Mouse (Mus musculus) neutrophil, adult 5-6 weeks (primary cell): ENCODE measurements around the gene Catsper3. TPM values are rescaled to one million over a fixed set of nuclear protein-coding genes. Genes with fewer than 3 reads are reported as not detected.

ENCODE experiments used
- ATAC-seq: fragments of 151-379, 151-347 bp; 2 replicates; pipeline ENCODE4 v1.8.0; 2017; ENCODE audit warnings: mild to moderate bottlenecking, moderate TSS enrichment; ENCODE audit not compliant: insufficient number of reproducible peaks, poor library complexity, low FRiP score, severe bottlenecking; ENCODE audit errors: extremely low read depth
- total RNA-seq: library from RNA; stranded (forward); fragments of 200-1000 nt; gene quantifications from 2 replicates; pipeline ENCODE4 v1.2.3, GENCODE M21; 2017

The Catsper3 gene
- total RNA-seq, 1 experiment from 2014 or later: not detected

DNA sequence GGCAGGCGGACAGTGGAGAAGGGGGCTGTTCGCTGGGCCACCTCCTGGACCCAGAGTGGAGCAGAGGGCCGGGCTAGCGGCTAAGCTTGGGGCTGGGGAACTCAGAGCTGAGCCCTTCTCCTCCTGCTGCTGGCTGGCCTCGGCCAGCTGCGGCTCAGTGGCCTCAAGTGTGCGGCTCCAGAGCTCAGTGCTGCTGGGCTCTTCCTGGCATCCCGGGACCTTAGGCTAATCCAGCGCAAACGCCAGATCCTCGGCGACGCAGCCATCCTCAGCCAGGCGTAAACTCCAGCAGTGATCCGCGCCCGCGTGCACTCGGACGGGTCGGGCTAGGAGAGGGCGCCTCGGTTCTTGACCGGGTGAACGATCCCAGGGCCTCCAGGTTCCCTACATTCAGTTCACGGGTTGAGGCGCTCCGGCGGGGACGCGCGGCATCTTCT is 40.9 kb downstream of the Catsper3 start:
- no peak for ATAC-seq

GRCm38 (mm10) chr13:55826008-55826671 is 41.8 kb downstream of the Catsper3 start:
- ATAC-seq: no peak

DNA sequence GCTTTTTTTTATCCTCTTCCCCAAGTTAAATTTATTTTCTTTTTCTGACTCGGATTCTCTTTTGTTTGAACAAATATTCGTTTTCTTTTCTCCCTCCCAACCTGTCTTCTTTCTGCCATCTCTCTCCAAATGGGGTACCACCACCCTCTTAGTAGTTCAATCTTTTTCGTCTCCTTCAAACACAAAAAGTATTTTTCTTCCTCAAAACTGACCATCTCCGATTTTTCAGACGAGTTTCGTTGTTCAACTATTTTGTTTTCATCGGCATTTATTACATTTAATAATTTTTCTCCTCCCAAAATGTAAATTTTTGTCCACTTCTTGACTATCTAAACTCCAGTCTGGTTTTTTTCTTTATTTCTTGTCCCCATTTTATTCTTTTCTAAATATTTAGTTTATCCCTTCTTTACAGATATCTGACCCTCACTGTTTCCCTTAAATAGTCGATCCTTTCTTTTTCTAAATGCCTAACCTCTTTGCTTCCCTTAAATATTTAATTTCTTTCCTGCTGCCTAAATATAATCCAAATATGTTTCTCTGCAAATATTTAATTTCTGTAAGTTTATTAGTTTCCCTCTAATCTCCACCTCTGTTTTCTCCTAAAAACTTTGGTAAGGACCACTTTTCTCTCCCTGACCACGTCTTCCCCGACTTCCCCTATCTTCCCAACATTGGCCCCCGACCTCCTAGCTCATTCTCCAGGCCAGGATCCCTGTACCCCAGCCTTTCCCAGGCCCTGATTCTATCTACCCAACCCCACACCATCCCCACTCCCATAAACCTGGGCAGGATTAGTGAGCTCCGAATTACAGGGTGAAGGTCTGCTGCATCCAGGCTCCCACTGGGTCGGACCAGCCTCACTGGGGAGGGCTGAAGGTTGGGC is 42.7 kb downstream of the Catsper3 start:
- ATAC-seq: no peak

GRCm38 (mm10) chr13:55827679-55828140 is 43.3 kb downstream of the Catsper3 start:
- ATAC-seq: no peak

DNA sequence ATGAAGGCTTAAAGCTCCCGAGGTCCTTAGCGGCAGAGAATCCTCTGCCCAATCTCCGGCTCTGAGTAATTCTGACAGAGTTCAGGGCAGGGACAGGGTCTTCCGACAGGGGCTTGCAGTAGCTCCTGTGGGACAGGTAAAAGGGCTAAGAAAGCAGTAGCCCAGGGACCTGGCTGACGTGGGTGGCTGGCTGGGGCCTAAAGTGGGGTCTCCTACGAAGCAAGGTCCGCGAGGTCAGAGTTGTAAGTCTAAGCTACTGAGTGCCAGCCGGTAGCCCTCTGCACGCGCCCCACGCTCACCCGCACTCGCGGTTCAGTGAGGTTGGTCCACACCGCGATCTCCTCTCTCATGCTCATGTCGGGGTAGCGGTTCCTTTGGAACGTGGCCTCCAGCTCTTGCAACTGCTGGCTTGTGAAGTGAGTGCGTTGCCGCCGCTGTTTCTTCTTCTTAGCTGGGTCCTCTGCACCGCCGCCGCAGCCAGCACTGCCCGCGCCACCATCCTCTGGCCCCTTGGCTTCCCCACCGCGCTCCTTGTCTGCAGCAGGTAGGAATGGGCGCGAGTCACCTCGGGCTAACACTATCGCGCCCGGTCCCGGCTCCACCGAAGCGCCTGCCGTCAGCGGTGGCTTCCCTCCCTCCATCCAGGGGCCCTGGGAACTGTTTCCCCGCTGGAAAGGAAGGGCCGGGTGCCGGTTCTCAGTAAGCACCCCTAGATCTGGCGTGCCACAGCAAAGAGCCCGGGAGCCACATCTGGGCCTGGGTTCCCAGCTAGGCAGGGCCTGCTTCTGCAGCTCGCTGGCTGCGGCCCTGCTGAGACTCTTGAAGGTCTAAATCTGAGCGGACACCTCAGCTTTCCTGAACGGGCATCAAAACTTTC is 44.0 kb downstream of the Catsper3 start:
- no peak for ATAC-seq

DNA sequence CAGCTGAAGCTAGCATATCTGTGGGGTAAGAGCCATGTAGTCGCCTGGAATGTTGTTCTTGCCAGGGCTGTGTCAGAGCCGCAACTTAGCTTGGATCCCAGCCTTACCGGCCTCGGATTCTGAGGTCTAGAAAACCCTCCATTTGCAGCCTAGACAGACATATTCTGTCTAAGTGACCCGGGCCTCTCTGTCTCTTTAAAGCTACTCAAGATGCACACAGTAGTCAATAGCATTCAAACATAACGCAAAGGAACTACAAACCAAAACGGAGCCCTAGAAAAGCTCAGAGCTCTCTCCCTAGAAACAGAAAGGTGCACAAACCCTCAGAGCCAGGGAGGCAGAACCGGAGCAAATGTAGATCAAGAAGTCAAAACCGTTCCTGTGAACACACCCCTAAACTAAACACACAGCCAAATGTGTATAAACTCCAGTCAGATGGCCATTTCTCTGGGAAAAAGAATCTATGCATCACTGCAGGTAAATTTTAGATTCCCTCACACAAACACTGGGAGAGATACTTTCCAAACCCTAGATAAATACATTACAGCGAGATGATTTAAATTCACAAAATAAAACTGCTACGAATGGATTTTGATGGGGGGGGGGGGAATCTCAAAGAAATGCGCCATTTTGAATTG is 44.8 kb downstream of the Catsper3 start:
- no peak for ATAC-seq

DNA sequence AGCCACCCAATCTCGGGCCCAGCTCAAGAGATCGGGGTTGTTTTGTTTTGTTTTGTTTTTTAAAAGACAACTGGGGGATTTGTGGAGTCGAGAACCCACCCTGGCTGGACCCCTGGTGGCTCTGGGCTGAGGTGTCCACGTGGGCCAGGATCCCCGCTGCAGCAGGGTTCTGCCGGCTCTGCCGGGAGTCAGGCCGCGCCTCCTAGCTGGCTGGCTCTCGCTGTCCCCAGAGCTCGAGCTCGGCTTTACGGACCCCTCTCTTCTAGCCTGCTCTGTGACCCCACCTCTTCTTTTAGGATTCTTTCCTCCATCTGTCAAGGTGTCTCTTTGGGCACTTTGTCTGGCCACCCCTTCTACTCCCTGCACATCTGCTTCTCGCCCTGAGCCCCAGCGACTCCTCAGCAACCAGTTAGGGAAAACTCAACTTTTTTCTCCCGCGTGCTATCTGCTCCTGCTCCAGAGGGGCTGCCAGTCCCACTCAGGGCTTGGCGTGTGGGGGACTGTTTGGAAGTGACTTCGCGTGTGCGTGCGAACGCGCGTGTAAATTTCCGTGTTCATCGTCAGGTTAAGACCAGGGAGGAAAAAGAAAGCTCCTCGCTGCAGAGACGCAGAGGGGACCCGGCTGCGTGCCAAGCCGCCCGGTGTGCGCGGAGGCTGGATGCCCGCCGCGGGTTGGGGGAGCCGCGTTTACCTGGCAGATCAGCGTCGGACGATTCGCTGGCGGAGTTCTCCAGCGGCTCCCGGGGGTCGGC is 45.9 kb downstream of the Catsper3 start:
- no peak for ATAC-seq

DNA sequence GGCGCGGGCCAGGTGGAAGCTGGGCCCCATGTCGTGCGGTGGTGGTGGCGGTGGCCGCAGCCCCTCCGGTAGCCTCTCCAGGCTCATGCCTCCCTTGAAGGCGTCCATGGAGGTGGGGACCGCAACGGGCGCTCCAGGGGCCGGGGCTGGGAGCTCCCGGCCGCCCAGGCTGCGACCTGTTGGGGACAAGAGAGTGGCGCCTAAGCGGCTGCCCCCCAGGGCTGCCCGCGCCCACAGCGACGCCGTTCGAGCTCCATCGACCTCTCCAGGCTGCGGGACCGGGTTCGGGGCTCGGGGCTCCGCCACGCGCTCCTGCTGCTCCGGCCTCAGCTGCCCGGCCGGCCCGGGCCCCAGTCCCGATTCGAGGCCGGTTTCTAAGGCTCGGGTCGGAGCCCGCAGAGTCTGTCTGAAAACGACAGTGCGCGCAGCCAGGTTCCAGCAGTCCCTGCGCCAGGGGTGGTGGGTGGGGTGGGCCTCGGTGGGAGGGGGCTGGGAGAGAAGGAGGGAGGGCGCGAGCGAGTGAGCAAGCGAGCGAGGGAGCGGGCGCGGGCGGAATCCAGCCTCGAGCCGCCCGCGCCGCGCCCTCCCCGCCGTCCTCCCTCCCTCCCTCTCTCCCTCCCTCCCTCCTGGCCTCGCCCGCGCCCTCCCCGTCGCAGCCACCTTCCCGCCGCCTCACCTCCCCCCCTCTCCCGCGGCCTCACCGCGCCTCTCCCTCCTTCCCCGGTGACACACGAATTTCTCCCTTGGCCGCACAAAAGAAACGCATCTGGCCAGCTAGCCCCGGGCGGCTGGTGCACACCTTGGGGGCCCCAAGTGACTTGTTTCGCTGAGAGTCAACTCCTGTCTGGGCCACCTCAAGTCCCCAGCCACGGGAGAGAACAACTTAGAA is 46.7 kb downstream of the Catsper3 start:
- no peak for ATAC-seq

DNA sequence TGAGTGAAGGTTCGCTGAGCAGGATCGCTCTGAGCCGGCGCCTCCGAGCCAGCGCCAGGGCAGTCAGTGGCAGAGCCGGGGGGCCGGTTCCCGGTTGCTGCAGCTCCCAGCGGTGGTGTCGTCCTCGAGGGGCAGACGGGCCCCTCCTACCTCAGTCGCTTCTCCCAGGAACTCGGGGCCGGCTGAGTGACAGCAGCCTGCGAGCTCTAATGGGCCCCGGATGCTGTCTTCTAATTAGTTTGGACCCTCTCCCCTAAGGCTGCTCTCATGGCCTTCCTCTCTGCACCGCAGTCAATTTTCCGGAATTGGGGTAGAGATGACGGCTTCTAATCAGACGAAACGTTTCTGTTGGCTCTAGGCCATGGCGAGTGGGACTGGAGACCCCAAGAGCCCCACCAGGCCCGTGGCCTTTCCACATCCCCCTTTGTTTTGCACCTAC is 47.4 kb downstream of the Catsper3 start:
- ATAC-seq: no peak

DNA sequence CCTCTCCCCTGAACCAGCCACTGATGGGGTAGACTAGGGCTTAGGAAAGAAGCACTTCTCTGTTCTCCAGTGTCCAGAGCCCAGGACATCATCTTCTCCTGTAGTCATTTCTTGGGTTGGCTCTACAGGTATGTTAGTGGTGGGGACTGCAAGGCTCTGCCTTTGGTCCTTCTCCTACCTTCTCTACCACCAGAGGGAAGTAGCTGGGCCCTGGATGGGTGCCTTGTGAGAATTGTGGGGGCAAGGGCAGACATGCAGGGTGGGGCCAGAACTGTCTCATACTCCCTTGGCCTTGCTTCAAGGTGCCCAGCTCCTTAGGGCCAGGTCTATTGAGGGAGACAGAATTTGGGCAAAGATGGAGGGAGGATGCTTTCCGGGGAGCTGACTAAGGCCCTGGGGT is 48.2 kb downstream of the Catsper3 start:
- no peak for ATAC-seq

DNA sequence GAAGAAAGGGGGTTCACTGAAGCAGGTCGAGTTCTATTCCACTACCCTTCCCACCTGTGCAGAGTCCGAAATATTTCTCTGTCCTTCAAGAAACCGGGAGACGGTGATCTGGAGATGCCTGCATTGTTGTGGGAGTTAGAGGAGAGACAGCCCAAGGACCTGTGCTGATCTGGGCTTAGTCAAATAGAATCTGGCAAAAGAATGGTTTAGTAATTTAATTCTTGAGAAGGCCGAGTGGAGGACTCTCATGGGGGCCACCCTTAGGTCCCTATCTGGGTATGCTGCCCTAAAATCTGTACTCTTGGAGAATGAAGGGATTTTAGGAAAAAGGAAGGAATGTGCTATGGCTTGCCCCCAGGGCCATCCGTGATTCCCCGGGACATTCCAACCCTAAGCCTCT is 49.6 kb downstream of the Catsper3 start:
- no peak for ATAC-seq

GRCm38 (mm10) chr13:55834667-55835066 is 50.3 kb downstream of the Catsper3 start:
- ATAC-seq: no peak

DNA sequence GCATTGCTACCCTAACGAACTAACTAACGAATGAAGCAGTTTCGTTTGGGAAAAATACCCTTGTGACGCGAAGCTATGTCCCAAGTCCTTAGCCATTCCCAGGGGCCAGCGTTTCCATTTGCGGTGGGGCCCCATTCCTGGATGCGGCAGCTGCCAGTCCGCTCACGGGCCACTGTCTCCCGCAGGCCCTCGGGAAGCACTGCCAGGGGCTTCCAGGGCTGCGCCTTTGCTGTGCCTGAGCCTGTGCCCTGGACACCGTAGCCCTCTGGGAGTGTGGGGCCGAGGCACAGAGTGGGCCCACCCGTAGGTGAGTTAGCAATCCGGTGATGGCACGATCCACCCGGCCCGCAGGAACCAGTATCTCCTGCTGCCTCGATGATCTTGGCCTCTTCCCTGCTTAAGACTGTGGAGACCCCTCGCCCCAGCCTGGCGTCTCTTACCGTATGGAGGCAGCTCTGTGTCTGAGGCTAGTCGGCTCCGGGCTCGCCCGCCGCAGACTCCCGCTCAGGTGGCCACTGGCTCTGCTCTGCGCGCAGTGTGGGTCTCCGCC is 51.3 kb downstream of the Catsper3 start:
- ATAC-seq: no peak

GRCm38 (mm10) chr13:55836142-55836625 is 51.8 kb downstream of the Catsper3 start, which contains the start of gene Pitx1:
Gene Pitx1, minus strand, starts transcription at chr13:55836192.
- no peak for ATAC-seq

DNA sequence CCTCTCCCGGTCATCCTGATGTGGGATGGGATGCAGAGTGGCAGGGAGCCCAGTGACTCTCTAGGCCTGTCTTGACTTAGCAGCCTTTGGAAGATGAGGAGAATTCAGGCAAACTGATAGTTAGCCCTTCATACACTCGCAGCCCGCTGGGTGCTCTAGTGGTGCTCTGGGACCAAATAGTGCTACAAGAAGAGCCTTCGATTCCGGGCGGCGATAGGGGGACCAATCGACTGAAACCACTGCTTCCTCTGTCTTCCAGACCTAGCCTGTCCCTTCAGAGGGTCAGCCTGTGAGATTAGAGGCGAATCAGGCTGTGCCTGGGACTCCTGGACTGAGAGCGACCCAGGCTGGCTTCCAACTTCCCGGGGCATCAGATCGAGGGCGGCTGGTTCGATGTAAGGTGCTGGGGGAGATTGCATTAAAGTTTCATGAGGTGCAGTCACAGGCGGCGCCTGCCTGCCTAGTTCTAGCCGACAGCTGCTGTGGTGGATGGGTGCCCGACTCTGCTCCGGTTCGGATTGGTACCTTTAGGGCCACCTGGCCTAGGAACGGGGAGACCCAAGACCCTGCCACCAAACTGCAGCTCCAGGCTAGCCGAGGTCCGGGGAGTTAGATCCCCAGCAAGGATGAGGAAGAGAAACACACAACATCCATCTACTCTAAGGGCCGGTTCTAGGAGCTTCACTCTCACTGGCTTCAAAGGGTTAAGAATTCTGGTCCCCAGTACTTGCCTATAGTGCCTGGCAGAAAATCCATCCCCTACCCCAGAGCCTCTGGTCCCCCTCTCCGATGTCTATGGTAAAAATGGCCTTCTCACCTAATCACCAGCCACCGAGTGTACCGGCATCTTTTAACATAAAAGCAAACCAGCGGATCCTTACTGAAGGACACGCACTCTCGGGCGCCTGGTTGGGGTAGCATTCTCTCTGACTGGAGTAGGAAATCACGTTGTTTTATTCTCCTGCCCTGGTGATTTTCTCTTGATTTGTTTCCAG is 52.7 kb downstream of the Catsper3 start:
- no peak for ATAC-seq

DNA sequence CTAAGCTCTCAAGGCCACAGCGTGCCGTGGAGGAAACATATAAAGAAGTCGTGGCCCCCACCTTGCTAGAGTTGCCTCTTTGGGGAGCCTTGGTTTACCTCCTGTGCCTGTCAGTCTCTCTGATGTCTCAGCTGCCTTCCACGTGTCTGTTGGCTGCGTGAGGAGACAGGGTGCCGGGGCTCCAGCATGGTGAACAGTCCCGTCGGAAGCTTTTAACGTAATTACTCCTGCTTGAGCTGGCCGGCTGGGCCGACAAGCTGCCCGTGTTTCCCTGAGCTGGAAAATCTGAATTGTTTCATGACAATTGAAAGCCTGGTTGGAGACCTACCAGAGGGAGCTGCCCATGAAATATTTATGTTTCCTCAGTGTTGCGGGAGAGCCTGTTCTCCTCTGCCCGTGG is 55.9 kb downstream of the Catsper3 start:
- ATAC-seq: no peak
